Mouse (Mus musculus): Measurements from ENCODE around the gene Lypd6.

The Lypd6 gene

GRCm38 (mm10) chr2:50066246-50066967 lies at the start of gene Lypd6:
Lypd6 (plus strand) TSS chr2:50066429.
- DNase-seq: peak; percentile 57

- DNase-seq: no peak
Observed at GRCm38 (mm10) chr2:50019477-50019876, 46.8 kb upstream of the Lypd6 start.

GRCm38 (mm10) chr2:50025549-50025948 lies 40.7 kb upstream of the Lypd6 start:
- DNase-seq: no peak

- DNase-seq: no peak
Observed at GRCm38 (mm10) chr2:50028930-50029329, 37.3 kb upstream of the Lypd6 start.

GRCm38 (mm10) chr2:50044170-50044870 lies 21.9 kb upstream of the Lypd6 start:
- no peak for DNase-seq

- DNase-seq: no peak
Observed at GRCm38 (mm10) chr2:50044871-50045470, 21.3 kb upstream of the Lypd6 start.

- no peak for DNase-seq
Observed at GRCm38 (mm10) chr2:50045841-50046240, 20.4 kb upstream of the Lypd6 start.

GRCm38 (mm10) chr2:50048442-50048841 lies 17.8 kb upstream of the Lypd6 start:
- DNase-seq: no peak

- DNase-seq: no peak
Observed at GRCm38 (mm10) chr2:50053893-50054292, 12.3 kb upstream of the Lypd6 start.

GRCm38 (mm10) chr2:50065902-50066245 lies 355 bp upstream of the Lypd6 start:
- DNase-seq: no peak

- DNase-seq: no peak
Observed at GRCm38 (mm10) chr2:50066968-50067315, 713 bp downstream of the Lypd6 start.

GRCm38 (mm10) chr2:50069571-50070295 lies 3.5 kb downstream of the Lypd6 start:
- DNase-seq: no peak

- no peak for DNase-seq
Observed at GRCm38 (mm10) chr2:50072158-50072557, 5.9 kb downstream of the Lypd6 start.

- DNase-seq: no peak
Observed at GRCm38 (mm10) chr2:50084746-50085145, 18.5 kb downstream of the Lypd6 start.

GRCm38 (mm10) chr2:50087761-50088160 lies 21.5 kb downstream of the Lypd6 start:
- DNase-seq: no peak

- DNase-seq: no peak
Observed at GRCm38 (mm10) chr2:50096336-50096735, 30.1 kb downstream of the Lypd6 start.

GRCm38 (mm10) chr2:50100364-50101151 lies 34.3 kb downstream of the Lypd6 start:
- DNase-seq: no peak

- DNase-seq: no peak
Observed at GRCm38 (mm10) chr2:50101152-50101450, 34.9 kb downstream of the Lypd6 start.

- no peak for DNase-seq
Observed at GRCm38 (mm10) chr2:50103850-50104503, 37.7 kb downstream of the Lypd6 start.

- DNase-seq: no peak
Observed at GRCm38 (mm10) chr2:50105590-50105989, 39.4 kb downstream of the Lypd6 start.

- no peak for DNase-seq
Observed at GRCm38 (mm10) chr2:50105992-50106391, 39.8 kb downstream of the Lypd6 start.

- no peak for DNase-seq
Observed at GRCm38 (mm10) chr2:50106879-50107278, 40.6 kb downstream of the Lypd6 start.

Measured in layer of hippocampus, adult 9-11 months (tissue).